Mouse (Mus musculus) stomach, embryonic 15.5 days (tissue): ENCODE results near the gene Rbm47. TPM values are rescaled to one million over a fixed set of nuclear protein-coding genes. Genes with fewer than 3 reads are reported as not detected.
"Not testable (repeated sequence)": the region's sequence is repeated elsewhere in the genome, so short reads cannot be mapped to it uniquely, and the experiment has no call there.

Experiments
- ATAC-seq: fragments of 200-750 bp; cut with Nextera tagmentation; 2 replicates; pipeline ENCODE4 v1.8.0; 2017; ENCODE audit warnings: low read depth, moderate number of reproducible peaks, moderate TSS enrichment; ENCODE audit not compliant: insufficient read depth, low FRiP score
- H3K27ac ChIP-seq: fragments of 300-500 bp; sonication (generic); 2 replicates; pipeline ENCODE4 v1.5.1; 2015; ENCODE audit warnings: mild to moderate bottlenecking, inconsistent platforms
- H3K27me3 ChIP-seq: fragments of 300-500 bp; sonication (generic); replicated peaks from 2 replicates; pipeline ENCODE4 v1.6.1; 2015; ENCODE audit warnings: inconsistent platforms
- H3K36me3 ChIP-seq: fragments of 300-500 bp; sonication (generic); 2 replicates; pipeline ENCODE4 v1.6.1; 2015; ENCODE audit warnings: inconsistent platforms
- H3K4me1 ChIP-seq: fragments of 300-500 bp; sonication (generic); 2 replicates; pipeline ENCODE4 v1.6.1; 2015; ENCODE audit warnings: inconsistent platforms
- H3K4me2 ChIP-seq: fragments of 300-500 bp; sonication (generic); 2 replicates; pipeline ENCODE4 v1.6.1; 2015; ENCODE audit warnings: mild to moderate bottlenecking, inconsistent platforms
- H3K4me3 ChIP-seq: fragments of 300-500 bp; sonication (generic); replicated peaks from 2 replicates; pipeline ENCODE4 v1.5.1; 2015; ENCODE audit warnings: inconsistent platforms
- H3K9ac ChIP-seq: fragments of 300-500 bp; sonication (generic); 2 replicates; pipeline ENCODE4 v1.6.1; 2015; ENCODE audit warnings: inconsistent platforms
- H3K9me3 ChIP-seq: fragments of 300-500 bp; sonication (generic); 2 replicates; pipeline ENCODE4 v1.6.1; 2016; ENCODE audit warnings: inconsistent platforms
- WGBS: fragments of 180-500 bp; shearing (Covaris S2); methylation state at CpG from one replicate; pipeline ENCODE4 v1.1.7; 2015; 5-methylcytosine and 5-hydroxymethylcytosine counted together
- polyA plus RNA-seq: library from polyadenylated mRNA; unstranded; fragments of >200 nt; fragmentation: Nextera tagmentation; extraction: Ambion mirVana; gene quantifications from 2 replicates; pipeline ENCODE4 v1.2.1, GENCODE M21; 2015

The Rbm47 gene
- polyA plus RNA-seq, 1 experiment from 2014 or later: 80.6 TPM

DNA sequence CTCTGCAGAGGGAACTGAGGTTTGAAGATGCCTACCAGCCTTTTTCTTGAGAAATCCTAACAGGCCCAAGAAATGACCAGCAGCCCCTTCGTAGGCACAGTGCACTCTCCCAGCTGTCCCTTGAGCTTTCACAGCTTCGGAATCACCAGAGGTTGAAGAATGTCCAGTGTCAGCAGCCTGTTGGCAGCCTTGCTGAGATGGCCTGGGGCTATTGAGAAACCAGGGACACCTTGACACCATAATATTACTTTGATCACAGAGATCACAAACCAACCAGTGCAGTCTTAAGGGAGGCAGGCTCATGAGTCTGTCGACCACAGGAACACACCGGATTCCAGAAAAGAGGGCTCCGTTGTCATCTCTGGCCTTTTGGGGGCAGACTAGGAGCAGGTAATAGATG lies 171.7 kb downstream of the Rbm47 start:
- Histone ChIP-seq H3K27ac (no peak overlapping the region), H3K9me3 (no peaks in the 10 kb centered on the region), H3K9ac (no peak overlapping the region), H3K27me3 (no peaks in the 10 kb centered on the region), H3K4me2 (no peak overlapping the region), H3K4me1 (0 out of 2 replicates have a peak, but pooled peaks cover 4% of the 10 kb centered on the region), H3K36me3 (no peaks in the 10 kb centered on the region), H3K4me3 (no peak overlapping the region)
- 74% methylated on average over 5 of the region's 5 CpGs for WGBS
- no peak for ATAC-seq

DNA sequence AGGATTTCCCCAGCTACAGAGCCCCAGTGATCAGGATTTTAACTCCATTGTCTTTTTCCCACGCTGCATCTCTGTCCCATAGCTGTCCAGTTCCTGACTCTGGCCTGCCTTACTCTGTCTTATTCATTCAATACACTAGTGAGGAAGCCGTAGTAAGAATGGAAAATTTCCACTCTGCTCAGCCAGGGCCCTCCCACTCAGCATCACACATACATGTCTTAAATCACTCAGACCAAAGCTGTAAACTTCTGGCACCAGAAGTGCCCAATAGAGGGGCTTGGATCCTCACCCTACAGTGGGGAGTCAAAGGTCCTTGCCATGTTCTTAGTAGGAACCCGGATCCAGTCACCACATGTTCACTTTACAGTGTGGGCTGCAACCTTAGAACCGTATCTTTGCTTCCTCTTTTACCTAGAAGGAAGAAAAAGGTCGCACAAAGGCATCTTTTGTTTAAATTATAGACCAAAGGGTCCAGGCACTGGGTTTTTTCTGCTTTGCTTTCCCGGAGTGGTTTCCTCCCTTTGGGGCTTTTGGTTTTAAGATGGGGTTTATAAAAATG lies 172.3 kb downstream of the Rbm47 start:
- Histone ChIP-seq H3K27ac (no peak overlapping the region), H3K9me3 (no peaks in the 10 kb centered on the region), H3K4me3 (no peak overlapping the region), H3K4me1 (0 out of 2 replicates have a peak, but pooled peaks cover 4% of the 10 kb centered on the region), H3K27me3 (no peaks in the 10 kb centered on the region), H3K36me3 (no peaks in the 10 kb centered on the region), H3K9ac (no peak overlapping the region), H3K4me2 (no peak overlapping the region)
- WGBS: 34% methylated on average over 6 of the region's 6 CpGs
- ATAC-seq: no peak

DNA sequence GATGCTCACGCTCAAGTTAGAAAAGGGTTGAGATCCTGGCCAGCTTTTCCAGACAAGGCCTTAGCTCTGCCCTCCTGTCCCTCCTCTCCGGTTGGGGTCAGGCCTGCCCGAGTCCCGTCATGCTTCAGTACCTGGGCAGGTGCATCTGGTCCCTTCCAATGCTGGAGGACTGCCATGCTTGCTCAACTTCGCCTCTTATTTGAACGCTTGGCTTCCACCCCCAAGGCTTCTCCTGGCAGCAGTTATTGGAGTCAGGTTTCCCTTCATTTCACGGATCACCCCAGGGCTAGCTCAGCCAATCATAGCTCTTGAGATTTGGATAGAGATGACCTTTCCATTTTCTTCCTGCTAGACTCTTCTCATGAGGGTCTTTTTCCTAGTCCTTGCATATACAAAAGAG lies 172.8 kb downstream of the Rbm47 start:
- ATAC-seq: no peak
- H3K27ac ChIP-seq: no peak overlapping the region
- WGBS: 72% methylated on average over 7 of the region's 7 CpGs

DNA sequence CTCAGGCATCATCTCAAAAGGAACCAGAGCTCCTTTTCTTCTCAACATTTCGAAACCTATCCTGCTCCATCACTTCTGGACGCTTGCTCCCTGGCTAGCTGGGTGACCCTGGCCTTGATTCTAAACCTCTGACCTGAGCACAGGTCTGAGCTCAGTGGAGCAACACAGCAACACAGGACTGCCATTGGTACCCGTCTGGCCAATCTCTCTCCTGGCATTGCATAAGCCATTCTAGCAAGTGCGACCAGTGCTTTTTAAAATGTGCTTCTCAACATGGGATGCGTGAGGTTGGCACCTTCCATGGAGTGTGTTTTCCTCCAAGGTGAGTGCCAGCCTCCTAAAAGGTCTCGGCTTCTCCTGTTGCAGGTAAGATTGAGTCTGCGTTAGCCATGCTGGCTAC lies 173.8 kb downstream of the Rbm47 start:
- H3K9me3 ChIP-seq: no peaks in the 10 kb centered on the region
- H3K4me1 ChIP-seq: no peaks in the 10 kb centered on the region
- H3K4me2 ChIP-seq: no peak overlapping the region
- 84% methylated on average over 7 of the region's 7 CpGs for WGBS
- no peak overlapping the region for H3K9ac ChIP-seq
- H3K27me3 ChIP-seq: no peaks in the 10 kb centered on the region
- H3K36me3 ChIP-seq: no peaks in the 10 kb centered on the region
- no peak for ATAC-seq
- no peak overlapping the region for H3K27ac ChIP-seq
- no peak overlapping the region for H3K4me3 ChIP-seq

More for the DNA sequence above, 172.8 kb downstream of the Rbm47 start:
- H3K4me3 ChIP-seq: no peak overlapping the region
- no peaks in the 10 kb centered on the region for H3K9me3 ChIP-seq
- no peak overlapping the region for H3K9ac ChIP-seq
- 0 out of 2 replicates have a peak, but pooled peaks cover 4% of the 10 kb centered on the region for H3K4me1 ChIP-seq
- no peaks in the 10 kb centered on the region for H3K27me3 ChIP-seq
- H3K4me2 ChIP-seq: no peak overlapping the region
- no peaks in the 10 kb centered on the region for H3K36me3 ChIP-seq

DNA sequence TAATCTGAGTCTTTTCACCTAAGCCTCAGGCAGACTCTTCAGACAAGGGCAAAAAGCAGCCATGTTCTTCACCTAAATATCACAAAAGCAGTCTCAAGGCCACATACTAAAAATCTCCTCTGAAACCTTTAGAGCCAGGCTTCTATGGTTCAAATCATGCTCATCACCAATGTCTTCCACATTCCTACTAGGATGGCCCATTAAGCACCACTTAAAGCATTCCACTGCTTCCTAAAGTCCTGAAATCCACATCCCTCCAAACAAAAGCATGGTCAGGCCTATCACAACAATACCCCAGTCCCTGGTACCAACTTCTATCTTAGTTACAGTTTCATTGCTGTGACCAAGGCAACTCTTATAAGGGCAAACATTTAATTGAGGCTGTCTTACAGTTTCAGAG lies 175.1 kb downstream of the Rbm47 start:
- H3K4me1 ChIP-seq: no peaks in the 10 kb centered on the region
- no peak overlapping the region for H3K4me3 ChIP-seq
- no peak for ATAC-seq
- H3K36me3 ChIP-seq: no peaks in the 10 kb centered on the region
- H3K4me2 ChIP-seq: no peak overlapping the region
- H3K27ac ChIP-seq: no peak overlapping the region
- H3K9me3 ChIP-seq: no peaks in the 10 kb centered on the region
- H3K27me3 ChIP-seq: no peaks in the 10 kb centered on the region
- no peak overlapping the region for H3K9ac ChIP-seq

DNA sequence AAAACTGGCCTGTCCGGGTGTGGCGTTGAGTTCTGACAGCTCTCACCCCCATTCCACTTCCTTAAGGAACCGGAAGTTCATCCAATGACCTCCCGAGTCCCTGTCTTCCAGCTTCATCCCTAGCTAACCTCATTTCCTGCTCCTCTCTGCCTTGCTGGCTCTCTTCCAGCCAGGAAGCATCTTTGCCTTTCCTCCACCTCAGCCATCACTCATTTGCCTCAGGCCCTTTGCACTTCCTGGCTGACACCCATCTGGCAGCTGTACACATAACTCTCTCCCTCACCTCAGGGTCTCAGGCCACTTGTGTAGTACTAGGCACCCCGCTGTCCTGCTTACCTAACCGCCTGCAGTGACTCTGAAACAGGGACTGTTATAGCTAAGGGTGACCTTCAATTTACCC lies 178.3 kb downstream of the Rbm47 start:
- Histone ChIP-seq H3K27me3 (no peaks in the 10 kb centered on the region), H3K4me2 (no peak overlapping the region), H3K4me3 (no peak overlapping the region), H3K27ac (no peak overlapping the region), H3K9ac (no peak overlapping the region), H3K9me3 (no peaks in the 10 kb centered on the region), H3K36me3 (no peaks in the 10 kb centered on the region), H3K4me1 (no peaks in the 10 kb centered on the region)
- no peak for ATAC-seq
- 70% methylated on average over 6 of the region's 6 CpGs for WGBS

DNA sequence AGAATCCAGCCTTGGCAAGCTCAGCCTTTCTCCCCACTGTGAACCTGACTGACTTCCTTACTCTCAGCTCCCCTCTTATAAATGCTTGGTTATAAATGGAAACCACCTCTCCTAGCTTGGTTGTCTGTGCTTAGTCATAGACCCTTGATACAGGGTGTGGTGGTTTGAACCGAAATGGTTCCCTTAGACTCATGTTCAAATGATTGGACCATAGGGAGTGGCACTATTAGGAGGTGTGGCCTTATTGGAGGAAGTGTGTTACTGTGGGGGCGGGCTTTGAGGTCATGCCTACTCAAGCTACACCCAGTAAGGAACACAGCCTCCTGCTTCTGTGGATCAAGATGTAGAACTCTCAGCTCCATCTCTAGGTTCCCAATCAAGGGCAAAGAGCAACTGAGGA lies 181.7 kb downstream of the Rbm47 start:
- Histone ChIP-seq H3K4me2 (no peak overlapping the region), H3K4me1 (no peaks in the 10 kb centered on the region), H3K9ac (no peak overlapping the region), H3K27me3 (no peaks in the 10 kb centered on the region), H3K9me3 (no peaks in the 10 kb centered on the region), H3K27ac (no peak overlapping the region), H3K4me3 (no peak overlapping the region), H3K36me3 (no peaks in the 10 kb centered on the region)
- no peak; the same call in 1 of the 2 replicates for ATAC-seq
- WGBS: 71% methylated on average over 2 of the region's 2 CpGs

DNA sequence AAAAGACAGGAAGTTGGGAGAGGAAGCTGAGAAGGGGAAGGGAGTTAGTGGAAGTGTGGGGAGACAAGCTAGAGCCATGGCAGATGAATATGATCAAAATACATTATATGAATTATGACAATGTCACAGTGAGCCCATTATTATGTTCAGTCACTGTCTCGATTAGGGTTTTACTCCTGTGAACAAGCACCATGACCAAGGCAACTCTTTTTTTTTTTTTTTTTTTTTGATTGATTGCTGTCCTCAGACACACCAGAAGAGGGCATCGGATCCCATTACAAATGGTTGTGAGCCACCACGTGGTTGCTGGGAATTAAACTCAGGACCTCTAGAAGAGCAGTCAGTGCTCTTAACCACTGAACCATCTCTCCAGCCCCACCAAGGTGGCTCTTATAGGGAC lies 185.9 kb downstream of the Rbm47 start:
- not testable (repeated sequence) for H3K4me2 ChIP-seq, H3K9me3 ChIP-seq, H3K4me3 ChIP-seq, H3K9ac ChIP-seq, H3K27ac ChIP-seq, ATAC-seq, H3K4me1 ChIP-seq, H3K27me3 ChIP-seq, H3K36me3 ChIP-seq
- WGBS: 79% methylated on average over 3 of the region's 3 CpGs

DNA sequence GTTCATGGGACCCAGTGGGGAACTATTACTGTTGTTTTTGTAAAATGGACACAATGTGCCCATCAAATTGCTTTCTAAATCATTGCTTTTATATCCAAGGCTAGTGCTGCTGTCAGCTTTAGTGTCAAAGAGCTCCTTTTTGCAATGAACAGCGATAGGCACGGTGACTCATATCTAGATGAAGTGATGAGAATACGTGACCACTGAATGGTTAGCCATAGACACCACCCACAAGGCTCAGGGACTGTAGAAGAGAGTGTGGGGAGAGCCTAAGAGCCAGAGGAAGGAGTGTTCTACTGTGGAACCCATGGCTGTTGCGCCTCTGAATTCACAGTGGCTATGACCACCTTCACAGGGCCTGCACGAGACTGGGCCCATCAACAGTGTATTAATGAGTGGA lies 186.5 kb downstream of the Rbm47 start:
- ATAC-seq: no peak
- H3K27ac ChIP-seq: no peak overlapping the region
- no peak overlapping the region for H3K9ac ChIP-seq
- no peaks in the 10 kb centered on the region for H3K27me3 ChIP-seq
- H3K4me2 ChIP-seq: no peak overlapping the region
- H3K9me3 ChIP-seq: no peaks in the 10 kb centered on the region
- WGBS: 87% methylated on average over 5 of the region's 5 CpGs
- H3K36me3 ChIP-seq: no peaks in the 10 kb centered on the region
- no peaks in the 10 kb centered on the region for H3K4me1 ChIP-seq
- no peak overlapping the region for H3K4me3 ChIP-seq

DNA sequence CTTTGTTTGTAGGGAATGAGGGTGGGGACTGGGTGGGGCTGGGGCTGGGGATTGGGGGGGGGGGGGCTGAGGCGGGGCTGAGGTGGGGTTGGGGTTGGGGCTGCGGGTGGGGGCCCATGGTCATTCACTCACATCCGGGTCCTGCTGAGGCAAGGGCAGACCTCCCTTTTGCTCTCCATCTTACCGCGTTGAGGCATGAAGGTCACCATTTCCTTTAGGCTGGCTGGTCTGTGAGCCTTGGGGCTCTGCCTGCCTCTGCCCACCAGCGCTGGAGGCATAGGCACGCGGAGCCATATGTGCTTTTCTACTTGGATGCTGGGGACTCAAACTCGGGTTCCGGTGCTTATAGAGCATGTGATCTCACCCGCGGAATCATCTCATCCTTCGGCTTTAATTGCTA lies 197.2 kb downstream of the Rbm47 start:
- no peaks in the 10 kb centered on the region for H3K27me3 ChIP-seq
- no peaks in the 10 kb centered on the region for H3K36me3 ChIP-seq
- no peak overlapping the region for H3K4me2 ChIP-seq
- H3K9ac ChIP-seq: no peak overlapping the region
- no peak for ATAC-seq
- H3K27ac ChIP-seq: no peak overlapping the region
- no peaks in the 10 kb centered on the region for H3K9me3 ChIP-seq
- H3K4me3 ChIP-seq: no peak overlapping the region
- H3K4me1 ChIP-seq: no peaks in the 10 kb centered on the region
- WGBS: 87% methylated on average over 13 of the region's 13 CpGs

DNA sequence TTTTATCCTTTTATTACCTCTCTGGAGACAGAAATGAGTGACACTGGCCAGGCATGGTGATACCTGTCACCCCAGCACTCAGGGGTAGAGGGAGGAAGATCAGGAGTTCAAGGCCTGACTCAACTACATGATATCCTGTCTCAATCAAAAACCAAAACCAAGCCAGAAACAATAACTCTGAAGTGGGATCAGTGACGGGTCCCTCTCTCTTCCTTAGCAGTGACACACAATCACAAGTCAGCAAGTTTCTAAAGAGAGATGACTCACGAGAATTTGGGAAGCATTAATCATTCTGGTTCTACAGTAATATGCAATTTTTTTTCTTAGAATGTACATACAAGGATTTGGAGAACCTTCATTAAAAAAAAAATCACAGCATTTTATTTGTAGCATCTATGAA lies 199.7 kb downstream of the Rbm47 start:
- no peak for ATAC-seq
- Histone ChIP-seq H3K27ac (no peak overlapping the region), H3K9me3 (no peaks in the 10 kb centered on the region), H3K4me1 (no peaks in the 10 kb centered on the region), H3K36me3 (no peaks in the 10 kb centered on the region), H3K27me3 (no peaks in the 10 kb centered on the region), H3K4me2 (no peak overlapping the region), H3K9ac (no peak overlapping the region), H3K4me3 (no peak overlapping the region)
- WGBS: 56% methylated on average over 2 of the region's 2 CpGs

DNA sequence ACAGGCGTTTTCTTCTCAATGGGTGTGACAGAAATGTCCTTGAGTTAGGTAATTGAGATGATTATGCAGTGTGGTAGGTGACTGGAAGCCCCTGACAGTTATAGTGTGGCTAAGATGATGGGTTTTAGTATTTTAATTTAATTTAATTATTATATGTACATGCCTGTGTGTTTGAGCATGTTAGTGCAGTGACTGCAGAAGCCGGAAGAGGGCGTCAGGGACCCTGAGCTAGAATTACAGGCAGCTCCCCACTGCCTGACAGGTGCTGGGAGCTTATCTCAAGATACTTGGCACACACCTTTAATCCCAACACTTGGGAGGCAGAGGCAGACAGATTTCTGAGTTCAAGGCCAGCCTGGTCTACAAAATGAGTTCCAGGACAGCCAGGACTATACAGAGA lies 204.9 kb downstream of the Rbm47 start:
- Histone ChIP-seq H3K27ac (no peak overlapping the region), H3K4me2 (no peak overlapping the region), H3K36me3 (no peaks in the 10 kb centered on the region), H3K9me3 (no peaks in the 10 kb centered on the region), H3K27me3 (no peaks in the 10 kb centered on the region), H3K4me3 (no peak overlapping the region), H3K4me1 (no peaks in the 10 kb centered on the region), H3K9ac (no peak overlapping the region)
- 89% methylated on average over 3 of the region's 3 CpGs for WGBS
- ATAC-seq: no peak

DNA sequence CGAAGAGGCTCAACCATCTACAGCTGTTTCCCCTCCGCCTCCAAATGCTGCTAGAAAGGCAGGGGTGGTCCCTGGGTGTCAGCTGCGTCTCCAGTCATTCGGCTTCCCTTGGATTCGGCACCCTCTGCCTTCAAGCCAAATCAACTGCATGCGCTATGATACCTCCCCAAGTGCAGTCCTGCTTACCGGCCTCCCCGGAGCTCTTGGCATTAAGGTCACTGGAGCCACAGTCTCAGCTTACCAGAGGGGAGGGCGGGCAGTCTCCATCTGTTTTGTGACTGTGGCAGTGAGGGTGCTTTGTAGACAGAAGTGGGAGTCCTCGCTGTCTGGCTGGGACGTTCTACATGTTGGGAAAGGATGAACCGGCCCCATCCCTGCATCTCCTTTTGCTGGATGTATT lies 205.8 kb downstream of the Rbm47 start:
- Histone ChIP-seq H3K4me1 (no peaks in the 10 kb centered on the region), H3K4me2 (no peak overlapping the region), H3K27me3 (no peaks in the 10 kb centered on the region), H3K36me3 (no peaks in the 10 kb centered on the region), H3K9ac (no peak overlapping the region), H3K27ac (no peak overlapping the region), H3K4me3 (no peak overlapping the region), H3K9me3 (no peaks in the 10 kb centered on the region)
- no peak for ATAC-seq
- 69% methylated on average over 12 of the region's 12 CpGs for WGBS
